Mouse (Mus musculus): ENCODE measurements at regions not wholly inside any gene's neighbourhood (a gene's known extent, or its start where the extent isn't known, plus 50 kb on each side); places are given as distances from the start of the nearest gene placed in this dataset.

DNA sequence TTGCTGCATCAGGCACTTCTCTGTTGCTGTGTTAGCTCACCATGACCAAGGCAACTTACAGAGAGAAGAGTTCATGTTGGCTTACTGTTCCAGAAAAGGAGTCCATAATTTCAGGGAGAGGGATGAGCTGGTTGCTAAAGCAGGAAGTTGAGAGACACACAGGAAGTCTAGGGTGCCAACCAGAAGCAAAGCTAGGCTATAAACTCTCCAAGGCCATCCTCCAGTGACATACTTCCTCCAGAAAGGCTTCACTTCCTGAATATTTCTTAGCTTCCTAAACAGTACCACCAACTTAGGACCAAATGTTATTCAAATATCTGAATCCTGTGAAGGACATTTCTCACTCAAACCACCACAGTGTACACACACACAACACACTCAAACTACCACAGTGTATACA is 2010.6 kb downstream of the A830018L16Rik start:
- Histone ChIP-seq H3K4me3 (replicated peaks) (no peak overlapping the region), H3K4me1 (ENCODE audit: control insufficient read depth) (peaks cover 12% of the 10 kb centered on the region), H3K36me3 (ENCODE audit: control insufficient read depth) (no peaks in the 10 kb centered on the region), H3K9me3 (ENCODE audit: control insufficient read depth, low read length) (no peaks in the 10 kb centered on the region), H3K27me3 (ENCODE audit: control insufficient read depth) (no peaks in the 10 kb centered on the region)
- no peak for TF ChIP-seq TAL1 (IDR thresholded peaks at IDR 0.05; ENCODE audit: low read length)
- TF ChIP-seq GATA1 (IDR thresholded peaks at IDR 0.05; ENCODE audit: low read length): no peak

DNA sequence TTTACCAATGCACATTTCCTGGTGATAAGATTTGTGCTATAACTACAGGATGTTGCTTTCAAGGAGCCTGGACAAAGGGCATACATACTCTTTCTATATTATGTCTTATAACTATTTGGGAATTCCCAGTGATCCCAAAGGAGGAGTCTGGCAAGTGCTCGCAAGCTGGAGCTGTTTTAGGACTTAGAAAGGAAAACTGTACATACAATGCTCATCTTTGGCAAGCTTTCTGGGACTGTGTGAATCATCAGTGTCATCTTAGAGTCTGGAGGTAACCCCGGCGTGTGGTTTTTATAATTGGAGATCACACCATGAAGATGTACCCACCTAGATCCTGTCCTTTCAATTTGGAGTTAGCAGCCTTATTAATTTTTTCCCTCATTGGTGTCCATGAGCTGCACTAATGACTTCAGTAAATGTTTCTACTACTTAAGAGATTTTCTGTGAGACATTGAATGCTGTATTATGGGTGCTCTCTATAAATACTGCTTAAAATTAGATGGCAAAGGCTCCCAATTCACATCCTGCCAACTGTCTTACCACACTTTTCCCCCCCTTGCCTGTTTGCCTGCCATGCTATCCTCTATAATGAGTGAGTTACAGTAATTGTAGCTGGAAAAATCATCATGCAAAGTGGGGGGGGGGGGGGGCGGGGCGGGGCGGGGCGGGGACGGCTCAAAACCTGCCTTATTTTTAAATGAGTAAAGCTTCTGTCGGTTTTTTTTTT is 2011.9 kb downstream of the A830018L16Rik start:
- Histone ChIP-seq H3K9me3 (ENCODE audit: control insufficient read depth, low read length) (no peaks in the 10 kb centered on the region), H3K27me3 (ENCODE audit: control insufficient read depth) (no peaks in the 10 kb centered on the region), H3K4me1 (ENCODE audit: control insufficient read depth) (peaks cover 12% of the 10 kb centered on the region), H3K4me3 (replicated peaks) (peak overlapping the region; percentile 16), H3K36me3 (ENCODE audit: control insufficient read depth) (no peaks in the 10 kb centered on the region)
- TF ChIP-seq TAL1 (IDR thresholded peaks at IDR 0.05; ENCODE audit: low read length) (no peak), GATA1 (IDR thresholded peaks at IDR 0.05; ENCODE audit: low read length) (no peak)

DNA sequence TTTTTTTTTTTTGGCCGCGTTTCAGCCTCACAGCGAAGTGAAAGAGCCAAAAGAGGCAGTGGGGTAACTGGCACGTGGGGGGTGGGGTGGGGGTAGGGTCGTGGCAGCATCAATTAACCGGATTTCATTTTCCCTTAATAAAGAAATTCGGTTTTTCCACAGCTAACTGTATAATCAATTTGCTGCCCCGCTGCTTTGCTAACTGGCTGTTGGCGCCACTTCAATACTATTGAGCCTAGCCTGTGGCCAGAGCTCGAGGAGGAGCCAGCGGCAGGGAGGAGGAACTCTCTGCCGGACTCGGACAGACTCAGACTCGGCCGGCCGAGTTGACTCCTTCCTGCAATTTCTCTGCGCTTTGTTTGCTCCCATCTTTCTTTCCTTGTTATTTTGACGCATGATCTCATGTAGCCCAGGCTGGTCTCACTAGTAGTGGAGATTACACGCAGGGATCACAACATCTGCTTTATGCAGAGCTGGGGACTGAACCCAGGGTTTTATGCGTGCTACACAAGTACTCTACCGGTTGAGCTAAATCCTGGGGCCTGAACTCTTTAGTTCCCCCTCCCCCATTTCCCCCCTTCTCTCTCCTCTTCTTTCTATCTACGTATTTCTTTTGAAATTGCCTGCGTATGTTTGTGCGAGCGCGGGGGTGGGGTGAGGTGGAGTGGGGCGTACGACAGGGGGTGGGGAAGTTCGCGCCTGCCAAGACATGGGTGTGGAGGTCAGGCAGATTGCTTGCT is 2012.6 kb downstream of the A830018L16Rik start:
- TF ChIP-seq GATA1 (IDR thresholded peaks at IDR 0.05; ENCODE audit: low read length): no peak
- TF ChIP-seq TAL1 (IDR thresholded peaks at IDR 0.05; ENCODE audit: low read length): no peak
- Histone ChIP-seq H3K4me3 (replicated peaks) (peak overlapping the region; percentile 55), H3K9me3 (ENCODE audit: control insufficient read depth, low read length) (no peaks in the 10 kb centered on the region), H3K27me3 (ENCODE audit: control insufficient read depth) (no peaks in the 10 kb centered on the region), H3K36me3 (ENCODE audit: control insufficient read depth) (no peaks in the 10 kb centered on the region), H3K4me1 (ENCODE audit: control insufficient read depth) (peaks cover 12% of the 10 kb centered on the region)

DNA sequence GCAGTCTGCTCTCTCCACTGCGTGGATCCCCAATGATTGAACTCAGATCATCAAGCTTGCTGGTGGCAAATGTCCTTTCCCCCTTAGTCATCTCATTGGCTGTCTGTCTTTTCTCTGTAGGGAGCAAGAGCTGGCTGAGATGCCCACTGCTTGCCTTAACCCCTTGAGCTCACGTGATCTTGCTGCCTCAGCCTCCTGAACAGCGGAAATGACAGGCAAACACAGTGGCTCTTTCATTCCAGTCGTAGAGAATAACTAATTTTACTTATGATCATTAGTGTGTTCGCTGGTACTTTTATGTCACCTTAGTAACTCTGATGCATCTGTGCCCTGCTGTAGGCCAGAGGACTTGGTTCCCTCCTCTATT is 2013.1 kb downstream of the A830018L16Rik start:
- TF ChIP-seq GATA1 (IDR thresholded peaks at IDR 0.05; ENCODE audit: low read length) (no peak), TAL1 (IDR thresholded peaks at IDR 0.05; ENCODE audit: low read length) (no peak)
- H3K4me3 ChIP-seq (replicated peaks): peak overlapping the region; percentile 55

GRCm38 (mm10) chr1:13427501-13428207 is 2013.7 kb downstream of the A830018L16Rik start:
- Histone ChIP-seq H3K4me3 (replicated peaks) (no peak overlapping the region), H3K4me1 (ENCODE audit: control insufficient read depth) (peaks cover 12% of the 10 kb centered on the region), H3K9me3 (ENCODE audit: control insufficient read depth, low read length) (no peaks in the 10 kb centered on the region), H3K27me3 (ENCODE audit: control insufficient read depth) (no peaks in the 10 kb centered on the region), H3K36me3 (ENCODE audit: control insufficient read depth) (no peaks in the 10 kb centered on the region)
- TF ChIP-seq TAL1 (IDR thresholded peaks at IDR 0.05; ENCODE audit: low read length) (no peak), GATA1 (IDR thresholded peaks at IDR 0.05; ENCODE audit: low read length) (no peak)

More for the DNA sequence above, 2013.1 kb downstream of the A830018L16Rik start:
- Histone ChIP-seq H3K36me3 (ENCODE audit: control insufficient read depth) (no peaks in the 10 kb centered on the region), H3K27me3 (ENCODE audit: control insufficient read depth) (no peaks in the 10 kb centered on the region), H3K4me1 (ENCODE audit: control insufficient read depth) (peaks cover 12% of the 10 kb centered on the region), H3K9me3 (ENCODE audit: control insufficient read depth, low read length) (no peaks in the 10 kb centered on the region)

DNA sequence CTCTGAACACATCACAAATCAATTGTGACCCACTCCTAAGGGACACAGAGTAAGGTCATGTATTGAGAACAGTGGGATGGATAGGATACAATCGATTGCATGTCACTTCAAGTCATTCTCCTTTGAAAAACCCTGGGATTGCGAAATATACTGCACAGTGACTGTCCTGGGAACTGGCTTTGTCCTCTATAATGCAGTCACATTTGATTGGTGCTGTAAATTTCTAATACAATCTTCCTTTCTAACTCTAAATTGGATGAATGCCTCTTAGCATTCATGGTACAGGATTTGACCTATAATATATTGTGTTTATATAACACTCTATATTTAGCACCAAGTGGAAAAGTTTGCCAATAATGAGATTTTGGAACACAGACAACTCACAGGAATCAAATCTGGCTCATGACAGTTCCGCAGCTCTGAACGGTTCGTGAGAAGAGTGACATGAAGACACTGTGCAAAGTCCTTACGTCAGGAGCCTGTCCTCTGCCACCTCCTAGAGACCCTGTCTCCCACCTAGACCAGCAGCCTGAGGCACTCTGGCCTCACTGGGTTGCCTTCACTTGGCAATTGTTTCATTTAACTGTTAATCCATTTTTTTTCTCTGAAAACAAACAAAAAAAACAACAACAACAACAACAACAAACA is 2024.0 kb downstream of the A830018L16Rik start:
- Histone ChIP-seq H3K4me3 (replicated peaks) (no peak overlapping the region), H3K27me3 (ENCODE audit: control insufficient read depth) (no peaks in the 10 kb centered on the region), H3K36me3 (ENCODE audit: control insufficient read depth) (no peaks in the 10 kb centered on the region), H3K4me1 (ENCODE audit: control insufficient read depth) (no peaks in the 10 kb centered on the region), H3K9me3 (ENCODE audit: control insufficient read depth, low read length) (no peaks in the 10 kb centered on the region)
- no peak for TF ChIP-seq GATA1 (IDR thresholded peaks at IDR 0.05; ENCODE audit: low read length)
- no peak for TF ChIP-seq TAL1 (IDR thresholded peaks at IDR 0.05; ENCODE audit: low read length)

GRCm38 (mm10) chr1:13442366-13442765 is 2028.5 kb downstream of the A830018L16Rik start:
- TF ChIP-seq GATA1 (IDR thresholded peaks at IDR 0.05; ENCODE audit: low read length) (no peak), TAL1 (IDR thresholded peaks at IDR 0.05; ENCODE audit: low read length) (no peak)
- H3K9me3 ChIP-seq (ENCODE audit: control insufficient read depth, low read length): no peaks in the 10 kb centered on the region
- no peaks in the 10 kb centered on the region for H3K27me3 ChIP-seq (ENCODE audit: control insufficient read depth)
- no peaks in the 10 kb centered on the region for H3K36me3 ChIP-seq (ENCODE audit: control insufficient read depth)
- H3K4me3 ChIP-seq (replicated peaks): no peak overlapping the region
- H3K4me1 ChIP-seq (ENCODE audit: control insufficient read depth): no peaks in the 10 kb centered on the region

DNA sequence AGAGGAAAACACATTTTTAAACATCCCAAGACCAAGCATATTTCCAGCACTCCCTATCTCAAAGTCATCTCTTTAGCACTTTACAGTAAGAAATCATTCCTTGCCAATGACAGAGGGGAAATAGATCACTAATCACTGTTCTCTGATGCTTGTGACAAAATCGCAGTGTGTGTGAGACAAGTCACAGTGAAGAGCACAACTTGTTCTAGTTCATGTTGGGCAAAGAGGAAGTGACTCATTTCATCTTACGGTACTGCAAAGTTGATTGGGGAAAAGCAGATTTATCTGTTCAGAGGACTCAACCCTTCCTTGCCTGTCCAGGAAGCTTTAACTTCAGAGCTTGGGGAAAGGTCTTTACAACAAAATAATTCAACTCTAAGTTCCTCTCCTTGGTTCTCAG is 2040.6 kb downstream of the A830018L16Rik start:
- no peaks in the 10 kb centered on the region for H3K27me3 ChIP-seq (ENCODE audit: control insufficient read depth)
- H3K9me3 ChIP-seq (ENCODE audit: control insufficient read depth, low read length): peaks cover 6% of the 10 kb centered on the region
- no peak overlapping the region for H3K4me3 ChIP-seq (replicated peaks)
- no peaks in the 10 kb centered on the region for H3K4me1 ChIP-seq (ENCODE audit: control insufficient read depth)
- TF ChIP-seq TAL1 (IDR thresholded peaks at IDR 0.05; ENCODE audit: low read length): no peak
- TF ChIP-seq GATA1 (IDR thresholded peaks at IDR 0.05; ENCODE audit: low read length): no peak
- no peaks in the 10 kb centered on the region for H3K36me3 ChIP-seq (ENCODE audit: control insufficient read depth)
